Mouse (Mus musculus) spleen, adult 2 months (tissue): Measurements from ENCODE around the gene Ankrd27. TPM values are rescaled to one million over a fixed set of nuclear protein-coding genes. Genes with fewer than 3 reads are reported as not detected.

ENCODE experiments used
- DNase-seq, 2 experiments: peaks; one replicate each; pipeline versions ENCODE4 v3.0.0 to v3.0.0-alpha.2; 2012 to 2021; ENCODE audit warnings: low spot score in 2 of 2, low read depth in 1 of 2
- H3K27ac ChIP-seq: fragments of 200-500 bp; 2 replicates; pipeline ENCODE4 v1.5.1; 2012; ENCODE audit warnings: low read length, inconsistent platforms; ENCODE audit not compliant: insufficient read depth
- H3K27me3 ChIP-seq: fragments of 200-500 bp; 2 replicates; pipeline ENCODE4 v1.6.1; 2012; ENCODE audit warnings: mild to moderate bottlenecking, moderate library complexity, low read length, inconsistent platforms; ENCODE audit not compliant: control insufficient read depth, insufficient read depth
- H3K36me3 ChIP-seq: fragments of 200-500 bp; 2 replicates; pipeline ENCODE4 v1.6.1; 2012; ENCODE audit warnings: mild to moderate bottlenecking, low read length, inconsistent platforms; ENCODE audit not compliant: control insufficient read depth, insufficient read depth
- H3K4me1 ChIP-seq: fragments of 200-500 bp; 2 replicates; pipeline ENCODE4 v1.6.1; 2011; ENCODE audit warnings: inconsistent platforms; ENCODE audit not compliant: control insufficient read depth, insufficient read depth, insufficient read length
- H3K4me3 ChIP-seq: fragments of 200-500 bp; 2 replicates; pipeline ENCODE4 v1.5.1; 2011; ENCODE audit warnings: mild to moderate bottlenecking, inconsistent platforms; ENCODE audit not compliant: insufficient read depth, insufficient read length; ENCODE audit errors: extremely low read depth
- CTCF ChIP-seq: fragments of 200-500 bp; IDR thresholded peaks from 2 replicates; pipeline ENCODE4 v1.5.1; 2011; ENCODE audit warnings: mild to moderate bottlenecking, inconsistent platforms; ENCODE audit not compliant: insufficient read depth, insufficient read length, insufficient replicate concordance; ENCODE audit errors: extremely low read depth
- POLR2A ChIP-seq: fragments of 200-500 bp; IDR thresholded peaks from 2 replicates; pipeline ENCODE4 v1.6.1; 2011; ENCODE audit warnings: low read depth, low read length, inconsistent platforms
- WGBS: fragments of 180-500 bp; shearing (Covaris S2); methylation state at CpG from one replicate; pipeline ENCODE4 v1.1.7; 2018; 5-methylcytosine and 5-hydroxymethylcytosine counted together
- polyA plus RNA-seq: library from polyadenylated mRNA; depleted of rRNA; stranded (reverse); fragments of >200 nt; gene quantifications from 2 replicates; pipeline ENCODE4 v1.2.3, GENCODE M21; 2012

Ankrd27 gene
- polyA plus RNA-seq, 1 experiment: 17.5 TPM

- Histone ChIP-seq H3K36me3 (peaks cover 2% of the 10 kb centered on the region; the same call in 1 of the 2 replicates), H3K27me3 (no peaks in the 10 kb centered on the region), H3K27ac (no peak overlapping the region), H3K4me3 (no peak overlapping the region), H3K4me1 (no peaks in the 10 kb centered on the region)
- TF ChIP-seq POLR2A (no peak), CTCF (no peak)
- no peak for DNase-seq
- WGBS: 91% methylated on average over 6 of the region's 6 CpGs
Observed at GRCm38 (mm10) chr7:35601106-35601505, 15.1 kb downstream of the Ankrd27 start.

- DNase-seq: no peak
- no peaks in the 10 kb centered on the region for H3K4me1 ChIP-seq
- H3K27ac ChIP-seq: no peak overlapping the region
- peaks cover 4% of the 10 kb centered on the region; the same call in 1 of the 2 replicates for H3K36me3 ChIP-seq
- no peak overlapping the region for H3K4me3 ChIP-seq
- 85% methylated on average over 5 of the region's 5 CpGs for WGBS
- TF ChIP-seq CTCF (no peak), POLR2A (no peak)
- H3K27me3 ChIP-seq: no peaks in the 10 kb centered on the region
Observed at GRCm38 (mm10) chr7:35602766-35603165, 16.7 kb downstream of the Ankrd27 start.

GRCm38 (mm10) chr7:35606816-35607215 lies 20.8 kb downstream of the Ankrd27 start:
- no peak for DNase-seq
- TF ChIP-seq POLR2A (no peak), CTCF (no peak)
- Histone ChIP-seq H3K4me3 (no peak overlapping the region), H3K27me3 (no peaks in the 10 kb centered on the region), H3K36me3 (peaks cover 13% of the 10 kb centered on the region), H3K4me1 (no peaks in the 10 kb centered on the region), H3K27ac (no peak overlapping the region)
- 34% methylated on average over 10 of the region's 10 CpGs for WGBS

- TF ChIP-seq POLR2A: no peak
- TF ChIP-seq CTCF: no peak
- Histone ChIP-seq H3K27ac (no peak overlapping the region), H3K4me3 (no peak overlapping the region), H3K27me3 (no peaks in the 10 kb centered on the region), H3K4me1 (no peaks in the 10 kb centered on the region), H3K36me3 (peaks cover 11% of the 10 kb centered on the region)
- WGBS: 73% methylated on average over 10 of the region's 10 CpGs
- DNase-seq: no peak
Observed at GRCm38 (mm10) chr7:35609245-35609644, 23.2 kb downstream of the Ankrd27 start.

- no peak overlapping the region for H3K4me3 ChIP-seq
- no peak for DNase-seq
- TF ChIP-seq CTCF: no peak
- H3K36me3 ChIP-seq: peaks cover 19% of the 10 kb centered on the region
- no peaks in the 10 kb centered on the region for H3K27me3 ChIP-seq
- 83% methylated on average over 4 of the region's 4 CpGs for WGBS
- H3K4me1 ChIP-seq: no peaks in the 10 kb centered on the region
- H3K27ac ChIP-seq: no peak overlapping the region
Observed at GRCm38 (mm10) chr7:35617513-35617912, 31.5 kb downstream of the Ankrd27 start.

- no peak for TF ChIP-seq POLR2A
- no peak for TF ChIP-seq CTCF
- Histone ChIP-seq H3K27me3 (no peaks in the 10 kb centered on the region), H3K27ac (no peak overlapping the region), H3K36me3 (peaks cover 25% of the 10 kb centered on the region), H3K4me1 (no peaks in the 10 kb centered on the region), H3K4me3 (no peak overlapping the region)
- DNase-seq: no peak
- 92% methylated on average over 10 of the region's 10 CpGs for WGBS
Observed at GRCm38 (mm10) chr7:35622626-35623025, 36.6 kb downstream of the Ankrd27 start.

GRCm38 (mm10) chr7:35626038-35626437 lies 40.0 kb downstream of the Ankrd27 start:
- no peak overlapping the region for H3K27ac ChIP-seq
- no peaks in the 10 kb centered on the region for H3K4me1 ChIP-seq
- peaks cover 17% of the 10 kb centered on the region for H3K36me3 ChIP-seq
- DNase-seq: no peak
- no peaks in the 10 kb centered on the region for H3K27me3 ChIP-seq
- WGBS: 92% methylated on average over 5 of the region's 5 CpGs
- H3K4me3 ChIP-seq: no peak overlapping the region
- TF ChIP-seq POLR2A (no peak), CTCF (no peak)

- TF ChIP-seq POLR2A (no peak), CTCF (no peak)
- Histone ChIP-seq H3K27ac (no peak overlapping the region), H3K4me1 (no peaks in the 10 kb centered on the region), H3K4me3 (no peak overlapping the region), H3K27me3 (no peaks in the 10 kb centered on the region), H3K36me3 (peaks cover 14% of the 10 kb centered on the region)
- DNase-seq: no peak
- 95% methylated on average over 10 of the region's 10 CpGs for WGBS
Observed at GRCm38 (mm10) chr7:35627371-35627770, 41.3 kb downstream of the Ankrd27 start.
